ENCODE assay signal across 8 mouse cellular contexts in the genomic region with DNA sequence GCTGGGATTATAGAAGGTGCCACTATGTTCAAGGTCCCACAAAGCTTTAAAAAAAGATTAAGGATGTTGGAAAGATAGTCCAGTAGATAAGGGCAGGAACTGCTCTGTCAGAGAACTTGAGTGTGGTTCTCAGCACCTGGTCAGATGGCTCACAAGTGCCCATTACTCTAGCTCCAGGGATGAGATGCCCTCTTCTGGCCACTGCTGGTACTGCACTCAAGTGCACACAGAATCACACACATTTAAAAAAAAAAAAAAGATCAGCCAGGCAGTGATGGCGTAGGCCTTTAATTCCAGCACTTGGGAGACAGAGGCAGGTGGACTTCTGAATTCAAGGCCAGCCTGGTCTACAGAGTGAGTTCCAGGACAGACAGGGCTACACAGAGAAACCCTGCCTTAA. TPM values are rescaled to one million over a fixed set of nuclear protein-coding genes. Genes with fewer than 3 reads are reported as not detected.
DNase-seq lines count a peak whose midpoint lies in the region; ATAC-seq lines count a peak whose summit lies in the region.

No protein-coding gene starts in this region.

- H3K27ac ChIP-seq in kidney, embryonic 15.5 days: no peak overlapping the region
- no peak overlapping the region for H3K27ac ChIP-seq in forebrain, embryonic 12.5 days

- ATAC-seq in CD4-positive, CD25-positive, alpha-beta regulatory T cell, adult 4 months: no peak
- no peak for ATAC-seq in kidney, embryonic 15.5 days (replicated peaks; ENCODE audit: low FRiP score)
- ATAC-seq in erythroid progenitor cell, adult 5-6 weeks (replicated peaks; ENCODE audit: low FRiP score, poor library complexity, severe bottlenecking): peak; percentile 59; the same call in 1 of the 2 replicates
- no peak for ATAC-seq in forebrain, embryonic 12.5 days (ENCODE audit: low FRiP score)

- peak; percentile 79 for DNase-seq in CD4-positive, CD25-positive, alpha-beta regulatory T cell, adult 2 months (ENCODE audit: low read depth, low spot score)
- peak; percentile 42 for DNase-seq in kidney, adult 18-20 months
- peak; percentile 61 for DNase-seq in CD4-positive helper T cell, adult 2 months (ENCODE audit: low read depth, low spot score)
- peak; percentile 38 to 77 for DNase-seq in spleen, postnatal 4 days (ENCODE audit: low spot score in 2 of 2)

- H3K9ac ChIP-seq in kidney, embryonic 15.5 days: no peak overlapping the region
- no peak overlapping the region for H3K9ac ChIP-seq in forebrain, embryonic 12.5 days

- no peaks in the 10 kb centered on the region for H3K27me3 ChIP-seq in kidney, embryonic 15.5 days
- no peaks in the 10 kb centered on the region for H3K27me3 ChIP-seq in forebrain, embryonic 12.5 days

- H3K4me1 ChIP-seq in kidney, embryonic 15.5 days: no peaks in the 10 kb centered on the region
- no peaks in the 10 kb centered on the region for H3K4me1 ChIP-seq in forebrain, embryonic 12.5 days

- H3K9me3 ChIP-seq in kidney, embryonic 15.5 days (replicated peaks): no peaks in the 10 kb centered on the region
- H3K9me3 ChIP-seq in forebrain, embryonic 12.5 days: no peaks in the 10 kb centered on the region

- WGBS in kidney, embryonic 15.5 days: 97% methylated on average over 1 of the region's 1 CpGs
- WGBS in forebrain, embryonic 12.5 days: 64% methylated on average over 1 of the region's 1 CpGs

- H3K36me3 ChIP-seq in kidney, embryonic 15.5 days: peaks cover 78% of the 10 kb centered on the region
- H3K36me3 ChIP-seq in forebrain, embryonic 12.5 days (replicated peaks): no peaks in the 10 kb centered on the region

- H3K4me2 ChIP-seq in kidney, embryonic 15.5 days: no peak overlapping the region
- H3K4me2 ChIP-seq in forebrain, embryonic 12.5 days: no peak overlapping the region

- no peak overlapping the region for H3K4me3 ChIP-seq in kidney, embryonic 15.5 days (replicated peaks)
- H3K4me3 ChIP-seq in forebrain, embryonic 12.5 days (replicated peaks): no peak overlapping the region

RNA-seq across cellular contexts. Expression of a gene that starts 25.3 kb away (rescaled TPM):
- 100 to 1,000 TPM in 1 of 2 experiments, 10 to 100 TPM in 1; 97.4 to 167 TPM for polyA plus RNA-seq in CD4-positive, CD25-positive, alpha-beta regulatory T cell, adult 4 months (2017; shearing (Covaris generic))
- polyA plus RNA-seq in kidney, embryonic 15.5 days (2015; fragmentation: Nextera tagmentation; extraction: Ambion mirVana): 16.8 and 20.7 TPM in 2 replicates
- 6.3 and 7.9 TPM in 2 replicates for total RNA-seq in erythroid progenitor cell, adult 5-6 weeks (2015; ENCODE audit: low replicate concordance)
- total RNA-seq in erythroid progenitor cell, adult 5-6 weeks (2017; ENCODE audit: low replicate concordance): 3.3 and 8.7 TPM in 2 replicates
- polyA plus RNA-seq in forebrain, embryonic 12.5 days (2016; fragmentation: Nextera tagmentation; extraction: Ambion mirVana): 9.8 and 12.1 TPM in 2 replicates

RNA-seq across cellular contexts. Expression of a gene that starts 45.3 kb away (rescaled TPM):
- polyA plus RNA-seq in CD4-positive, CD25-positive, alpha-beta regulatory T cell, adult 4 months (2017; shearing (Covaris generic)): 100 to 1,000 TPM; 387 to 504 TPM
- polyA plus RNA-seq in kidney, embryonic 15.5 days (2015; fragmentation: Nextera tagmentation; extraction: Ambion mirVana): 201 and 233 TPM in 2 replicates
- 12.3 and 15.1 TPM in 2 replicates for total RNA-seq in erythroid progenitor cell, adult 5-6 weeks (2015; ENCODE audit: low replicate concordance)
- 14.6 and 16.3 TPM in 2 replicates for total RNA-seq in erythroid progenitor cell, adult 5-6 weeks (2017; ENCODE audit: low replicate concordance)
- polyA plus RNA-seq in forebrain, embryonic 12.5 days (2016; fragmentation: Nextera tagmentation; extraction: Ambion mirVana): 46.6 and 59.1 TPM in 2 replicates
